Mouse (Mus musculus): ENCODE data around the gene G430095P16Rik. TPM values are rescaled to one million over a fixed set of nuclear protein-coding genes. Genes with fewer than 3 reads are reported as not detected.

Gene G430095P16Rik
- polyA plus RNA-seq, 1 experiment from 2014 or later = 2.8 TPM

DNA sequence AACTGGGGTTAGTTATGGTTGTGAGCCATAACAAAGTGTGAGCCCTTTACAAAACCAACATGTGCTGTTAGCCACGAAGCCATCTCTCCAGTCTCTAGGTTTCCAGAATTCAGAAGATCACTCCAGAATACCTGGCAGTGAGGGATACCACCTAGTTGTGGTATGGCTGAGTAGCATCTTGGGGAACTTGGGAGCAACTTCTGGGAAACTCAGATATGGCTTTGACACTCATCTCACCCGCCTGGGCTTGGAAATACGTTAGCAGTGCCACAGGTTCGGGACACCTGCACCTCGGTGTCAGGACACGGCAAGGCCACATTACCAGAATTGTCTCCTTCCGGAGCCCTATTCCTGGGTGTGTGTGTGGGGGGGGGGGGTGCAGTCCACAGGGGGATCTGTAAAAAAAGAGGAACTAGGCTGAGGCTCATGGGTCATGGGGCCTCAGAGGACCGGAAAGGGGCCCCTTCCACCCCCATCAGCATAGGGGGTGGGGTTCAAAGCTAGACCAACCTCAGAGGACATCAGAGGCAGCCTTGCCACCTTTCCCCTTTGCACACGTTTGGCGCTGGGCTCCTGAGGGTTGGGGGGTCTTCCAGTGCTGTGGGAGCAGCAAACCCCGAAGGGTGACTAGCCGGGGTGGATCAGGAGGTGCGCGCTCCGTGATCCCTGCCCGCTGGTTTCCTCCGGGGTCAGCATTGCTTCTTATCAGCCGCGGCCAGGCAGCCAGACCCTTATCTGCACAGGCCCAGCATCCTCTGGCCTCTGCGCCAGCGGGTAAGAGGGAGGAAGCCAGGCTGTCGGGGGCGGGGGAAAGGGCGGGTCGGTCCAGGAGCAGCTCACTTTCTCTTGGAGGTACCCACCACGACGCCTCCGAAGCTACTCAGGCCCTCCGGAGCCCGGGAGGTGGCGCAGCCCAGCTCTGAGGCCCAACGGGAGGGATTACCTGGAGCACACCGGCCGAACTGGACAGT is 21.6 kb upstream of the G430095P16Rik start, which contains the start of gene Lyl1:
Gene Lyl1 (plus strand): TSS at position 517 of the 971 bp plus-strand sequence.
- Histone ChIP-seq H3K4me3 (ENCODE audit: low read length) (peak within 1 kb of the TSS; percentile 40), H3K9me3 (ENCODE audit: low read length) (no peaks in the 10 kb centered on the region), H3K9ac (replicated peaks; ENCODE audit: low read length) (peak within 1 kb of the TSS; percentile 48), H3K4me2 (replicated peaks; ENCODE audit: low read depth, low read length) (peak within 1 kb of the TSS; percentile 52), H3K36me3 (ENCODE audit: insufficient read depth, low read length) (peaks cover 33% of the 10 kb centered on the region), H3K4me1 (ENCODE audit: insufficient read depth, low read length) (peaks cover 31% of the 10 kb centered on the region), H3K27me3 (ENCODE audit: insufficient read depth, low read length) (peaks cover 48% of the 10 kb centered on the region), H3K27ac (ENCODE audit: low read length) (peak within 1 kb of the TSS; percentile 82)
- peak; percentile 69 for ATAC-seq (ENCODE audit: low FRiP score, low TSS enrichment)
- 9% methylated on average over 34 of the region's 34 CpGs for WGBS

DNA sequence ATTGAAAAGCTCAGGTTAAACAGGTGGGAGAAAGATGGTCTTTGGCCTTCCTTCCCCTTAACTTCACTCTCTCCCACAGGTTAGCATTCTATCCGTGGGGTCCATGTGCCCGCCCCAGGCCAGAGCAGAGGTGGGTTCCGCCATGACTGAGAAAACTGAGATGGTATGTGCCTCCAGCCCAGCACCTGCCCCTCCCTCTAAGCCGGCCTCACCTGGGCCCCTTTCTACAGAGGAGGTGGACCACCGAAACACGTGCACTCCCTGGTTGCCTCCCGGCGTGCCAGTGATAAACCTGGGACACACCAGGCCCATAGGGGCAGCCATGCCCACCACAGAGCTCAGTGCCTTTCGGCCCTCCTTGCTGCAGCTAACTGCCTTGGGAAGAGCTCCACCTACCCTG is 20.2 kb upstream of the G430095P16Rik start:
- Histone ChIP-seq H3K36me3 (ENCODE audit: insufficient read depth, low read length) (peaks cover 20% of the 10 kb centered on the region), H3K4me2 (replicated peaks; ENCODE audit: low read depth, low read length) (peak overlapping the region; percentile 52), H3K4me3 (ENCODE audit: low read length) (peak overlapping the region; percentile 40), H3K27ac (ENCODE audit: low read length) (no peak overlapping the region; the same call in 1 of the 2 replicates), H3K9me3 (ENCODE audit: low read length) (no peaks in the 10 kb centered on the region), H3K9ac (replicated peaks; ENCODE audit: low read length) (peak overlapping the region; percentile 33), H3K27me3 (ENCODE audit: insufficient read depth, low read length) (peaks cover 61% of the 10 kb centered on the region), H3K4me1 (ENCODE audit: insufficient read depth, low read length) (peaks cover 44% of the 10 kb centered on the region)
- 74% methylated on average over 9 of the region's 9 CpGs for WGBS
- no peak for ATAC-seq (ENCODE audit: low FRiP score, low TSS enrichment)

DNA sequence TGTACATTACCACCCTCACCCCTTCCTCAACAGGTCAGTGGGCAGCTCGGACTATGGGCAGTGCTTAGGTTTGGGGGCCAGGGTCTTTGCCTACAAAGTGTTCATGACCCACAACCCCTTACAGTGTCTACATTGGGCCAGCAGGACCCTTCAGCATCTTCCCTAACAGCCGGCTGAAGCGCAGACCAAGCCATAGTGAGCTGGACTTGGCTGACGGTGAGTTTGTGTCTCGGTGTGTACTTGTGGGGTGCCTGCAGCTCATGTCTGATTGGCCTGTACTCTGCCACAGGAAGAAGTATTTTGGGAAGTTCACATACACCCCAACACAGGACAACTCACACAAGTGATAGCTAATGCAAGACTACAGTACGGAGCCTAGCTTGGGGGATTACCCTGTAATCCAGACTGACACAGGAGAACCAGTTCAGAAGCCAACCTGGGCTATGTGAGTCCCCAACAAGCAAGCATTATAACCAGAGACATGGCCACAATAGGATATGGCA is 19.8 kb upstream of the G430095P16Rik start:
- peaks cover 15% of the 10 kb centered on the region for H3K36me3 ChIP-seq (ENCODE audit: insufficient read depth, low read length)
- no peak overlapping the region for H3K9ac ChIP-seq (replicated peaks; ENCODE audit: low read length)
- H3K4me3 ChIP-seq (ENCODE audit: low read length) = peak overlapping the region; percentile 40
- H3K4me2 ChIP-seq (replicated peaks; ENCODE audit: low read depth, low read length) = peak overlapping the region; percentile 52
- WGBS = 77% methylated on average over 6 of the region's 6 CpGs
- H3K9me3 ChIP-seq (ENCODE audit: low read length) = no peaks in the 10 kb centered on the region
- peaks cover 65% of the 10 kb centered on the region for H3K27me3 ChIP-seq (ENCODE audit: insufficient read depth, low read length)
- no peak for ATAC-seq (ENCODE audit: low FRiP score, low TSS enrichment)
- H3K4me1 ChIP-seq (ENCODE audit: insufficient read depth, low read length) = peaks cover 48% of the 10 kb centered on the region
- H3K27ac ChIP-seq (ENCODE audit: low read length) = no peak overlapping the region

DNA sequence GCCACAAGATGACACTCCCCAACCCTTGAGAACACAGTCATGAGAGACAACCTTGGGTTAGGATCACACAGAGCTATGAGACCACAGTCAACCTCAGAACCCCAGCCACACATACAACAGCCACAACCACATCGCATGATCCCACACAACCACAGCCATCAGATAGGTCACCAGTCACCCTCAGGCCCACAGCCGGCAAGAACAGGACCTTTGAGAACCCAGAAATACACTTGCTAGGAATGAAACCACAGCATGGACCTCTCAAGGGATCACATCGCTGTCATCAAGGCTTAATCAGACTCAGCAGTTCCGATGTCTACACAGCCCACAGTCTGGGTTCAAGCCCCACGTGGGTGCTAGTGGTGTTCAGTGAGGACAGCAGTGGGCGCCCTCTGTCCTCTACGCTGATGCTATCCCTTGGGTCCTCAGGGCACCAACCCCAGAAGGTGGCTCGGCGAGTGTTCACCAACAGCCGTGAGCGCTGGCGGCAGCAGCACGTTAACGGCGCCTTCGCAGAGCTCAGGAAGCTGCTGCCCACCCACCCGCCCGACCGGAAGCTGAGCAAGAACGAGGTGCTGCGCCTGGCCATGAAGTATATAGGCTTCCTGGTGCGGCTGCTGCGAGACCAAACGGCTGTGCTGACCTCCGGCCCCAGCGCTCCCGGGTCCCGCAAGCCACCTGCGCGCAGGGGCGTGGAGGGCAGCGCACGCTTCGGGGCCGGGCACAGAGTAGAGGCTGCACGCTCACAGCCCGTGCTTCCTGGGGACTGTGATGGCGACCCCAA is 19.1 kb upstream of the G430095P16Rik start:
- Histone ChIP-seq H3K4me3 (ENCODE audit: low read length) (peak overlapping the region; percentile 32), H3K36me3 (ENCODE audit: insufficient read depth, low read length) (peaks cover 9% of the 10 kb centered on the region), H3K27me3 (ENCODE audit: insufficient read depth, low read length) (peaks cover 72% of the 10 kb centered on the region), H3K27ac (ENCODE audit: low read length) (peak overlapping the region; percentile 31; the same call in 1 of the 2 replicates), H3K4me1 (ENCODE audit: insufficient read depth, low read length) (peaks cover 53% of the 10 kb centered on the region), H3K9me3 (ENCODE audit: low read length) (no peaks in the 10 kb centered on the region), H3K9ac (replicated peaks; ENCODE audit: low read length) (peak overlapping the region; percentile 44; the same call in 1 of the 2 replicates), H3K4me2 (replicated peaks; ENCODE audit: low read depth, low read length) (peak overlapping the region; percentile 52)
- no peak for ATAC-seq (ENCODE audit: low FRiP score, low TSS enrichment)
- WGBS = 11% methylated on average over 38 of the region's 38 CpGs

DNA sequence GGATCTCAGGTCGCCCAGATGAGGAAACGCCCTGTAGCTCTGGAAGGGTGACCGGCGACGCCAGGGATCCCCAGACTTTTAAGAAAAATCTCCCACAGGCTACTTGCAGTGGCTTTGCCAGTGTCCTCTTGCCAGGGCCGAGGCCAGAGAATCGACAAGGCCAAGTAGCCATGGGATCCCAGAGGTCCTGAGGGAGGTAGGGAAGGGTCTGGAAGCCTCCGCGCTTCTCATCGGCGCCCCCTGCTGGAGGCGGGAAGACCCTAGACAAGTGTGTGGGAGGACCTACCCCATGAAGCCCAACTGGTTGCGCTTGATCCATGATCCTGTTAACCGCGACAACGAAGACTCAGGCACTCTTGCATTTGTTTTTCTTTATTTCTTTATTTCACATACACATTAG is 18.5 kb upstream of the G430095P16Rik start:
- H3K27me3 ChIP-seq (ENCODE audit: insufficient read depth, low read length) = peaks cover 78% of the 10 kb centered on the region
- H3K9me3 ChIP-seq (ENCODE audit: low read length) = no peaks in the 10 kb centered on the region
- H3K4me1 ChIP-seq (ENCODE audit: insufficient read depth, low read length) = peaks cover 55% of the 10 kb centered on the region
- 0 out of 2 replicates have a peak overlapping the region, but pooled peaks have one; percentile 31 for H3K27ac ChIP-seq (ENCODE audit: low read length)
- H3K4me3 ChIP-seq (ENCODE audit: low read length) = peak overlapping the region; percentile 32
- WGBS = 3% methylated on average over 16 of the region's 16 CpGs
- H3K36me3 ChIP-seq (ENCODE audit: insufficient read depth, low read length) = peaks cover 2% of the 10 kb centered on the region; the same call in 1 of the 2 replicates
- peak overlapping the region; percentile 52 for H3K4me2 ChIP-seq (replicated peaks; ENCODE audit: low read depth, low read length)
- no peak for ATAC-seq (ENCODE audit: low FRiP score, low TSS enrichment)
- H3K9ac ChIP-seq (replicated peaks; ENCODE audit: low read length) = peak overlapping the region; percentile 3; the same call in 1 of the 2 replicates

DNA sequence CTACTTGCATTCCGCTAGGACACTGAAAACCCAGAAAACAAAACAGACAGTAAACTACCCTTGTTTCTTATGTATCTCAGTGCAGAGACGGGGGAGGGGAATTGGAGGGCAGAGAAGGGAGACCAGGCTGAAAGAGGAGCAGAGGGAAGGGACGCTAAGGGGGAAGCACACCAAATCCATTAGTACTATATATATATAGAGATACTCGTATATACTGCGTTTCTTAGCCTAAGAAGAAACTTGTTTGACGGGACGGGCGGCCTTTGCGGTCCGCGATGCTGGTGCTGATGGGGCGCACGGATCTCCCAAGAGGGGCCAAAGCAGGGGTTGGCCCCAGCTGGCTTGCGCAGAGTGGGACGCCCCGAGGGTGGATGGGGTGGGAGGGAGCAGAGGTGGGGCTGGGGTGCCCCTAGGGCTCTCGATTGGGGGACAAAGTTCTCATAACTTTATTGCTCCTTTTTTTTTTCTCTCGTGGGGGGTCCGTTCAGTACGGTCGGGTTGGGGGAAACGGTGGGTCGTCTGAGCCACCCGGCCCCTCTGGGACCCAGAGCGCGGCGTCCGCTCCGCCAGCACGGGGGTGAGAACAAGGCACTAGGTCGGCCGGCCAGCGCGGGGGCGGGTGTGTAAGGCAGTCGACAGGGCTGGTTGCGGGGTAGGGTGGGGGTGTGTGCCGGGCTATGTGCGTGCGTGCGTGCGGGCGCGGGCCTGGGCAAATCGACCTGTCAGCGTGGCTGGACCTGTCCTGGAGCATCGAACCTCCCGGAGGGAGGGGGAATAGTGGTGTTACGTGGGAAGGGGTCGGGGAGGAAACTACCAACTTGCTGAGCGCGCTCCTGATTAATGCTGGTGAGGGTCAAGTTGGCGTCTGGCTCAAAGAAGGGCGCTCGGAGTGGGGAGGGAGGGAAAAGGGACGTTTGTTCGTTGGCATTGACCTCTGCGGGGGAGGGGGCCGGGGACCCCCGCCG is 17.7 kb upstream of the G430095P16Rik start:
- H3K4me2 ChIP-seq (replicated peaks; ENCODE audit: low read depth, low read length) = peak overlapping the region; percentile 52
- H3K9me3 ChIP-seq (ENCODE audit: low read length) = no peaks in the 10 kb centered on the region
- ATAC-seq (ENCODE audit: low FRiP score, low TSS enrichment) = no peak
- peaks cover 78% of the 10 kb centered on the region for H3K27me3 ChIP-seq (ENCODE audit: insufficient read depth, low read length)
- H3K27ac ChIP-seq (ENCODE audit: low read length) = no peak overlapping the region
- 3% methylated on average over 59 of the region's 61 CpGs for WGBS
- H3K36me3 ChIP-seq (ENCODE audit: insufficient read depth, low read length) = no peaks in the 10 kb centered on the region
- peak overlapping the region; percentile 31 for H3K4me3 ChIP-seq (ENCODE audit: low read length)
- H3K9ac ChIP-seq (replicated peaks; ENCODE audit: low read length) = peak overlapping the region; percentile 53
- H3K4me1 ChIP-seq (ENCODE audit: insufficient read depth, low read length) = peaks cover 55% of the 10 kb centered on the region

DNA sequence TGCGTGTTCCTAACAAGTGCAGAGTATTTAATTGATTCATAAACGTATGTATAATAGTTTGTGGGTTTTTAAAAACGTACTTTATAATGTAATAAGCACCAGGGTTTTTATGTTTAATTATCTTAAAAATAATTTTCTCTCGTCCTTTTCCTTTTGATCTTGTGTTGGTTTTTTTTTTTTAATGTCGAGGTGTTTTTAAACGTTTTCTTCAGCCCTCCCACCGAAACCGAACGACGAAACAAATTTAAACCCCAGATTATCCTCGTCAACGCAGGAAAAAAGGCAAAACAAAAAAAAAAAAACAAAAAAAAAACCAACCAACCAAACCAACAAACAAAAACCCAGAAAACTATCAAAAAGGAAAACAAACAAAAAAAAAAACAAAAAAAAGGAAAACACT is 16.8 kb upstream of the G430095P16Rik start:
- ATAC-seq (ENCODE audit: low FRiP score, low TSS enrichment) = no peak
- Histone ChIP-seq H3K27me3 (ENCODE audit: insufficient read depth, low read length) (peaks cover 77% of the 10 kb centered on the region), H3K36me3 (ENCODE audit: insufficient read depth, low read length) (no peaks in the 10 kb centered on the region), H3K9ac (replicated peaks; ENCODE audit: low read length) (0 out of 2 replicates have a peak overlapping the region, but pooled peaks have one; percentile 53), H3K4me1 (ENCODE audit: insufficient read depth, low read length) (peaks cover 57% of the 10 kb centered on the region), H3K27ac (ENCODE audit: low read length) (no peak overlapping the region), H3K9me3 (ENCODE audit: low read length) (no peaks in the 10 kb centered on the region), H3K4me3 (ENCODE audit: low read length) (peak overlapping the region; percentile 31; the same call in 1 of the 2 replicates), H3K4me2 (replicated peaks; ENCODE audit: low read depth, low read length) (peak overlapping the region; percentile 52)
- WGBS = 8% methylated on average over 12 of the region's 12 CpGs

DNA sequence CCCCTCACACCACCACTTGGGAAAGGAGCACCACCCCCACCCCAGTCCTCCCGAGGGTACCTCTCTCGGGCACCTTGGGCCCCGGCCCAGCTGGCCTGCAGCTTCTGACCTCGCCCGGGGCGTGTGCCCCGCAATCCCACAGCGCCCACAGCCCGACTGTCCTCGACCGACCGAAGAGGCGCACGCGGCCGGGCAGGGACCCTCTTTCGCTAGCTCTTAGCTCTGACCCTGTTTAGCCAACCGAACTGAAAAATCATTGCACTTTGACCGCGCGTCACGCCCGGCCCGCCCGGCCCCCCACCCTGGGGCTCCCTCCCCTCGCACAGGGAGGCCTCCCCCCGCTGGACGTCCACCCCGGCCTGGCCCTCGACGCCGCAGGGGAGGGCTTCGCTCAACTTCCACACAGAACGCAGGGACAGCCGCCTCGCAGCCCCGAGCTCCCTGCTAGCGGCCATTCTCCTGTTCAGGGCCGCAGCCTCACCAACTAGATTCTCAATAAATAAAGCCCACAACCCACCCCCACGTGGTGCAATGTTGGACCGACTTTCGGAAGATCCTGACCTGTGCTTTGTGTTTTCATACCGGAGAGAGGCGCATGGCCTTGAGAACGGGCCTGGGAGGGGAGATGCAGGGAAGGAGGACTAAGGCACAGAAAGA is 16.1 kb upstream of the G430095P16Rik start:
- Histone ChIP-seq H3K27me3 (ENCODE audit: insufficient read depth, low read length) (peaks cover 69% of the 10 kb centered on the region), H3K9me3 (ENCODE audit: low read length) (no peaks in the 10 kb centered on the region), H3K27ac (ENCODE audit: low read length) (peak overlapping the region; percentile 50; the same call in 1 of the 2 replicates), H3K36me3 (ENCODE audit: insufficient read depth, low read length) (no peaks in the 10 kb centered on the region), H3K4me2 (replicated peaks; ENCODE audit: low read depth, low read length) (peak overlapping the region; percentile 49), H3K4me1 (ENCODE audit: insufficient read depth, low read length) (peaks cover 56% of the 10 kb centered on the region), H3K9ac (replicated peaks; ENCODE audit: low read length) (peak overlapping the region; percentile 61), H3K4me3 (ENCODE audit: low read length) (peak overlapping the region; percentile 29)
- WGBS = 7% methylated on average over 45 of the region's 45 CpGs
- no peak for ATAC-seq (ENCODE audit: low FRiP score, low TSS enrichment)
